Mouse (Mus musculus) heart, adult 9 months (tissue): ENCODE measurements at regions not wholly inside any gene's neighbourhood (a gene's known extent, or its start where the extent isn't known, plus 50 kb on each side); places are given as distances from the start of the nearest gene placed in this dataset.
"Not testable (repeated sequence)": the region's sequence is repeated elsewhere in the genome, so short reads cannot be mapped to it uniquely, and the experiment has no call there.

Source experiments
- DNase-seq, 2 experiments: peaks; one replicate each; pipeline ENCODE4 v3.0.0; 2022; ENCODE audit warnings: low spot score in 2 of 2

DNA sequence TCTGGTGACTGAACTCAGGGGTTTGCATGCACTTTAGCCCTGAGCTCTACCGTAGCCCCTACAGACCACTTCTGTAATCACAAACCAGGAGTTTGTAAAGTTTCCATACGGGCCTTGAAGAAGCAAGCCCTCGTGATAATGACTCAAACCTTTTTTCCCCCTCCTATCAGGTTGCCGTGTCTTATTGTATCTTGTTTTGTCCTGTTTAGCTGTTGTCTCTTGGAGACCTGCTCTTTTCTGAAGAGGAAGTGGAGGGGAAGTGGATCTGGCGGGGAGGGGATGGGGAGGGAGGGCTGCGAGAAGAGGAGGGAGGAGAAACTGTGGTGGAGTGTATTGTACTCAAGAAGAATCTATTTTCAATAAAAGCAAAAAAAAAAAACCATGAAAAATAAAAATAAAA lies 87.0 kb downstream of the Fam43a start:
- no peak for DNase-seq

DNA sequence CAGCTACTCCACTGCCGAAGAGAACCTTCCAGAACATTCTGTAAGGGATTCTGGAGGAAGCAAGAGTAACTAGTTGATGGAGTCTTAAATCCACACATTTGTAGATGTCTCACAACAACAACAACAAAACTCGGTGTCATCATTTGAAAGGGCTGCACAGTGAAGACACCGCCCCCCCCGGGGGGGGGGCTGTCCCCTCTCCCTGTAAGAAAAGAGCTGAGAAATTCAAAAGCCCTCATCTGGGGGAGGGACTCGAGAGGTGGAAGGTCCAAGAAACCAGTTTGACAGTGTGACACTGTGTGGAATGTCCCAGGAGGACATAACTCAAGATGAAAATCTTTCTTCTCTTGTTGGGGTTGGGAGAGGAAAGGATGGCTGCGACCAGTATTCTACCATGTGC lies 87.7 kb downstream of the Fam43a start:
- DNase-seq, result no peak

DNA sequence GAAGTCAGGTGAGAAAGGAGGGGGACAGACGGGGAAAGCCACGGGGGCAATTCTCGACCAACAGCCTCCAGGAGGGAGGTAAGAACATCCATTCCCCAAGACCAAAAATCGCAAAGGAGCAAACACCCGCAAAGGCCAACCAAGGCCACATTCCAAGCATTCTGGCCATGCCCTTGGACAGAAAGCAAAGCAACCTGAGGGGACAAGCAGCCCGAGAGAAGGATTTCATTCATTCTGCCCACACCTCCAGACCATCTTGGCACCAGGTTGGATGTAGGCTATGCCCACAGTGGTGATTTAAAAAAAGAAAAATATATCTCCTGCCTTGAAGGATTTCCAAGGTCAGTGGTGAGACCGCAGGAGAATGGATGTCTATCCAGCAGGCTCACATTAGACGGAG lies 88.2 kb downstream of the Fam43a start:
- DNase-seq, result no peak

DNA sequence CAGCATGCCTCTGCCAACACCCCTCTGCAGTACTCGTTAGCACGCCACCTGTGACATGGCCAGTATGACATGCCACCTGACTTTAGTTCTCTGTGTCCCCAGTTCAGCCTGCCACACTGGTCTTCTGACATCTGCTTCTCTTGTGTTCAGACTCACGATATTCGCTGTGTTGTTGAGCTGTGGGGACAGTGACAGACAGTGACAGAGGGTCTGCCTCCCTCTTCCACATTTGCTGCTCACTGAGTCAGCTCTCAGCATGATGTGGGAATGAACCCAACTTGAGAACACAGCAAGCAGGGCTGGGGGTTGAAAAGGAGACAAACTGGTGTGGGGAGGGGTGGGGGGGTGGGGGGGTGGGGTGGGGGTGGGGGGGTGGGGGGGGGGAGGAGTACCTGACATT lies 91.0 kb downstream of the Fam43a start:
- DNase-seq, result no peak

DNA sequence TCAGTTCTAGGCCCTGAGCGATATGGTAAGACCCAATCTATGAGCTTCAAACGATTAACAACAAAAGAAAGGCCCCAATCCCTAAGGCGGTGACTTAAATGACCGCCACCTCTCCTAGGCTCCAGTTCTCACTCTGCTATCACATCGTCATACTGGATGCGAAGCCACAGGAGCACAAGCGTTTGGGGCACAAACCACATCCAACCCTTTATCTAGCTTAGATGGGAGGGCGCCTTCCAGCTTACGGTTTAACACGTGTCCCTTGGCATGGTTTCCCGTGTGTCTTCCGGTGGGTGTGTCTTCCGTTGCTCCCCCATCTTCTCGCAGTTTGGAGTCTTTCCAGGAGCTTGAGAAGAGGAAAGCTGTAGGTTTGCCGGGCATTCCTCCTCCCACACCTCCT lies 92.4 kb downstream of the Fam43a start:
- peak; percentile 34 to 38 for DNase-seq

DNA sequence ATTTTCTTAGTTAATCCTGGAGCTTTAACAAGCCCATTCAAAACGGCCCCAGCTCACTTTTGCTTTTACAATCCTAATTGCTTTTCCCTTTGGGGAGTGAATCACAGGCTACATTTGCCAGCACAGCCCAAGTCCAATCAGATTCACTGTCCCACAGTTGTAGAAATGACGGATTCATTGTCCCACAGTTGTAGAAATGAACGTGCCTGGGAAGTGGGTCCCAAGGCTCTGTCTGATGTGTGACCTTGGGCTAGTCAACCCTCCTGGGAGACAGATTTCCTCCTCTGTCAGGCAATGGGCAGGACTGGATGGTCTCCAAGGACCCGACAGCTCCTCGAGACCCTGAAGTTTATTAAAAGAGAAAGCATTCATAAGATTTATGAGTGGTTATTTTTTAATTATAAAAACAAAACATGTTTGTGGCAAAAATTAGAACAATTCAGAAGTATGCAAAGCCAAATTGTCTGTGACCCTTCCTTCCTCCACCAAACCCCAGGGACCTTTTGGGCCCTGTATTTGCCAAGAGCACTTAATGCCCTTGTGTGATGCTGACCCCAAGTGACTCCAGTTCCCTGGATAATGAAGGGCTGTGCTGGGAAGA lies 93.1 kb downstream of the Fam43a start:
- DNase-seq, result peak; percentile 73 to 82

DNA sequence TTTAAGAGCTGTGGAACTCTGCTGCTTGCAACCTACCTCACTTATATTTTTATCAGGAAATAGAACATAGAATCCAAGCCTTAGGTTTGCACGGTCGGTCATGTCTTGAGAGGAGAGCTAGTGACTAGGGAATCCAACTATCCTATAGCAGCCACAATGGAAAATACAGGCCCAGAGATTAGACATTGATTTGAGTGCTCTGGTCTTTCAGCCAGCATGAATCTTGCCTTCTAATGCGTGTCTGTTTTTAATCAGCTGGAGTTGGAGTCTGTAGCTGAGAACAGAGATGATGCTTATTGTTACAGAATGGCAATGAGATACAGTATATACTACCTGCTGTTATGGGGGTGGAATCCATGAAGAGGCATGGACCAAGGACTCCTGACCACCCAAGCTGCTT lies 93.7 kb downstream of the Fam43a start:
- no peak for DNase-seq

DNA sequence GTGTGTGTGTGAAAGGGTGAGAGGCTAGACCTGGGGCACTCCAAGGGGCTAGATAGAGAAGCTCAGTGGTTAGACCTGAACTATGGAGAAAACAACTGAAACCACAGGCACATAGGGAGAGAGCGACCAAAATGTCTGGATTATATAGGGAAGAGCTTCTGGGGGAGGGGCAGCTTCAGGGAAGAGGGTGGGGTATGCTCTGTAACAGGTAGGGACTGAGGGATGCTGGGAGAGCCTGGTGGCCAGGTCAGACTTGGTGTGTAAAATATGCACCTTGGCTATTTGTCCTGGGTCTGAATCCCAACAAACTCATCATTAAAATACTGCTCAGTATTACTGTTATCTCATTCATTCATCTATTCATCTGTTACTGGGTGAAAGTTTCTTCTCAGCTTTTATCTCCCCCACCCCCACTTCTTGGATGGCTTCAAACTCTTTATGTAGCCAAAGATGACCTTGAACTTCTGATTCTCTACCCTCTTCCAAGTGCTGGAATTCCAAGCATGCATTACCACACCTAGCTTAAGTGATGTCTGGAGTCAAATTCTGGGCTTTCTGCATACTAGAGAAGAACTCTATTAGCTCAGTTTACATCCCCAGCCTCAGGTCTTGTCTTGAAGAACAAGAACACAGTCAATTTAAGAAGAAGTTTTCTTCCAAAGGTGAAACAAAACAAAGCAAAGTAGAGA lies 94.5 kb downstream of the Fam43a start:
- DNase-seq, result no peak

DNA sequence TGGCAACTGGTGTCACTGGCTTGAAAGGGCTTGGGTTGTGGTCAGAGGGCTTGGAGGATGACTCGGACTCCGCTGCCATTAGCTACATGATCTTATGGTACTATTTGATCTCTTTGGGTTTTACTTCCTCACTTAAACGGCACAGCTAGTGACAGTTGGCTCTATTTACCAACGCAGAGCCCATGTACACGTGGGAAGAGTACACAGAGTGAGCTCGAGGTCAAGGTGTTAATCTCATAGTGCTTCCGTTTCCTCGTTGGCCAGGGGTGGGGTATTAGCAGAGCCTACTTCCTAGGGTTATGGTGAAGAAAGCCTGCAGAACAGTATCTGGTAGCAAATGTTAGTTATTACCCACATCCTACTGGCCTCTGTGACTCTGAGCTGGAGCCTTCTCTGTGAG lies 96.2 kb downstream of the Fam43a start:
- no peak for DNase-seq

DNA sequence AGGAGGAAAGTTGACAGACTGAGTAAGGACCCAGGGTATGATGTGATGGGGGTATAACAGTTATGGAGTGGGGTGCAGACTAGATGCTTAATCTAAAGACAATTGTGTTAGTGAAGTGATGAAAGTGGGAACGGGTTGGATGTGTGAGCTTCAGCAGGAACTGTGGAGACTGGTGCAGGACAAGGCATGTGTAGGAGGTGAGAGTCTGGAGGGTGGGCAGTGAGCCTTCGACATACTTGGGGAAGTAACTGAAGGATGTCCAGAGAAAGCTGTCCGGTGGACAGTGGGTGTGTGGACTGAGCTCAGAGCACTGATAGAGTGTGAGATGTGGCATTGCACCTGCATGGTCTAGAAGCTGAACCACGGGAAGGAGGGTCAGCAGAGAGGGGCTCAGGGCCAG lies 97.7 kb downstream of the Fam43a start:
- DNase-seq, result no peak

DNA sequence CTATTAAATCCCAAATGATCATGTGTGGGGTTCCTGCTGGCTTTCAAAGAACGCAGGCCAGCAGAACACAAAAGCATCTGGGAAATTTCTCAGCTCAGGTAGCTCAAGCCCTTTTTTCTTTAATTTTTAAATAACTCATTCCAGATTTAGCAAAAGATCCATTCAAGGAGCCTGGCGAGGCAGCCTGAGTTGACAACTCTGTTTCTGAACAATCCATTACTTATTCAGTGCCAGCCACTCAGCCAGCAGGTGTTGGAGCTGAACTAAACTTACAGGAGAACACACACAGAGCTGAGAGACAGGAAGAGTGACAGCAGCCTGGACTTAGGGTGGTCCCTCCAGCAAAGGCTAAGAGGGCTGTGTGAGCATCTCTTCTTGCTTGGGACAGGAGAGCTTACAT lies 98.3 kb downstream of the Fam43a start:
- no peak for DNase-seq

DNA sequence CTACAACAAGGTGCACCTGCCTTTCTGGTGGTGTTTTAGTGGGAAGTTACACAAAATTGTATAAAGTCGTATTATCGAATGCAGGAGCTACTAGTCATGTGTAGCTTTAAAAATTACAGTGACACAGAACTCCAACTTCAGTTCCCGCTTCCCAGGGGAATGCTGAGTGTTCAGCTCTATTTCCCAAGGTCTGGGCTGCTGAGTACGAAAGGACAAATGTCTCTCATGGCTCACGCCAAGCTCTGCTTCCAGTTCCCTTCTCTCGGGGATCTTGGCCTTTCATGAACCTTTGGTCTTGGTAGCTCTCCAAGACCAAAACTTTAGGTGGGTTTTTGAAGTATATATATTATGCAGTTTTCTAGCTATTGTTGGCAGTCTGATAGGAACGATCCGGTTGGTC lies 104.3 kb downstream of the Fam43a start:
- peak; percentile 16 to 34 for DNase-seq

DNA sequence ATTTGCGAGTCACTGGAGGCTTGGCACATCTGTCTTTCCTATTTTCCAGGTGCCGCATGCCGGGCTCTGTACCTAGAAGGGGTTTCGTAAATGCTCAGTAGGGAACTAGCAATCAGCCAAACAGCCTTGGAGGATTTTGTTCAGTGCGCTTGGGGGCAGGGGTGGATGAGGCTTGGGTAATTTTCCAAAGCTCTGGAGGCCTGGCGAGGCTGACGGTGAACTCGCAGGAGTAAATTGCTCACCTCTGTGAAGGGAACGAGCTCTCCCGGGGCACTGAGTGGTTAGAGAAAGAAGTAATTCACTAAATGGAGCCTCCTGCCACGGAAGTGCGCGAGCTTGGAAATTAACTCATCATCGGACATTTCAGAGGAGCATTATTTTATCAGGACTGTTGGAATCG lies 110.0 kb downstream of the Fam43a start:
- no peak for DNase-seq

DNA sequence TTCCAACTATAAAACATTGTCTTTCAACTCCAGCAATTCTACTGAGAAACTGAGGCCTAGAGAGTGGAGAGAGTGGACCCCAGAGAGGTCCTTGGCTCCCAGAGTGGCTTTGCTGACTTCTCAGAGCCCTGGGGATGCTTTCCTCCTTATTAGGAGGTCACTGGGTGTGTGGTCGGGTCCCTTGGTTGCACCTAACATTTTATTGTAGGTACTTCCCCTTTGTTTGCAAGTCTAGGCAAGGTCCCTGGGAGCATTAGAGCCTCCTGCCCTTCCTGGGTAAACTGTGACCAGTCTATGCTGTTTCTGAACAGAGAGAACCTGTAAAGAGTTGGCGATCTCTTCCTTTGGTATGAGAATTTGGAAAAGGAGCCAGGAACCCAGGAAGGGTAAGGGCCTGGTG lies 110.5 kb downstream of the Fam43a start:
- no peak for DNase-seq

DNA sequence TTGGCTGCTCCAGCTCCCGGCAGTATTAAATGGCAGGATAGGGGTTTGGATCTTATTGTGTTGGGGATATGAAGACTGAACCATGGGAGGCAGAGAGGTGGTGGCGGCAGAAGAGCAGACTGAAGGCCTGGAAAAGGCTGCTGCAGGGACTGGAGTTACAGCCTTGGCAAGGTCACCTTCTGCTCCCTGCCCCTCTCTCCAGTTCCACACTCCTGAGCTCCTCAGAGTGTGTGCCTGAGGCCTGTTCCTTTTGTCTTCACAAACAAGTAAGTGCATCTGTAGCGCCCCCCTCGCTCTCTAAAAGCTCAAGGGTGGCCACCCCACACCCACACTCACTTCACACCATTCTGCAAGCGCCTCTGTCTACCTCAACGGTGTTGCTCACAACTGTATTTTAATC lies 113.0 kb downstream of the Fam43a start:
- DNase-seq, result no peak

DNA sequence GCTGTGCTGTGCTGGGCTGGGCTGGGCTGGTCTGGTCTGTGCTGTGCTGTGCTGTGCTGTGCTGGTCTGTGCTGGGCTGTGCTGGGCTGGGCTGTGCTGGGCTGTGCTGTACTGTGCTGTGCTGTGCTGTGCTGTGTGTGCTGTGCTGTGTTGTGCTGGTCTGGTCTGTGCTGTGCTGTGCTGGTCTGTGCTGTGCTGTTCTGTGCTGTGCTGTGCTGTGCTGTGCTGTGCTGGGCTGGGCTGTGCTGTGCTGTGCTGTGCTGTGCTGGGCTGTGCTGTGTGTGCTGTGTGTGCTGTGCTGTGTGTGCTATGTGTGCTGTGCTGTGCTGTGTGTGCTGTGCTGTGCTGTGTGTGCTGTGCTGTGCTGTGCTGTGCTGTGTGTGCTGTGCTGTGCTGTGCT lies 118.1 kb downstream of the Fam43a start:
- not testable (repeated sequence) for DNase-seq

DNA sequence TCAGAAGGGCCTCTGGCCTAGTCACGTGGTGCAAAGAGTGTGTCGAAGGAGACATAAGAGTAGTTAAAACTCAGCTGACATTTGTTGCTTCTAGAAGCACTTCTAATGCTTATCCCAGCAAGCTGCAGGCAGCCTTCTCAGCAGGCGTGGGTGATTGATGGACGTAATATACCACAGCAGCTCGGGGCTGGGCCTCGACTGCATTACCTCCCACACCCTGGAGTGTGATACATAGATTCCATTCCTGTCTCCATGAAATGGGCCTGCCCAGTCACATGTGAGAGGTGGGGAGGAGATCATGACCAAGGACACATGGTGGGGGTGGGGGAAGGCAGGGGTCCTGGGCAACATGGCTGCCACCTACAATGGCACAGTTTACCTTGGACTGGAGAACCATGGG lies 121.3 kb downstream of the Fam43a start:
- no peak for DNase-seq

DNA sequence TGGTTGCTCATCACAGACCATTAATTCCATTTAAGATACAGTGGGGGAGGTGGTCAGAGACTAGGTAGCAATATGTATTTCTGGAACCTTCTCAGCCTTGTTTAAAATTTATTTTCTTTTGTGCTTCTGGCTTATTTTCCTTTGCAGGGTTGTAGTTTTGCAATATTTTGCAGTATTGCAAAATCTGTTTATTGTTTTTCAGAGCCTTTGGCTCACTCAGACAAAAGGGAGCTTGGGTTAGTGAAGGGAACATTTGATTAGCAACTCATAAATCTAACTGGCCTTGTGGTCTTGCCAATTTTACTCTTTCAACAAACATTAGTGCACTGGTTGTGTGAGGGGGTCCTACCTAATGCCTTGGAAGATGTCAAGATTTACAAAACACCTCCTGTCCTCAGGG lies 121.7 kb downstream of the Fam43a start:
- no peak for DNase-seq

DNA sequence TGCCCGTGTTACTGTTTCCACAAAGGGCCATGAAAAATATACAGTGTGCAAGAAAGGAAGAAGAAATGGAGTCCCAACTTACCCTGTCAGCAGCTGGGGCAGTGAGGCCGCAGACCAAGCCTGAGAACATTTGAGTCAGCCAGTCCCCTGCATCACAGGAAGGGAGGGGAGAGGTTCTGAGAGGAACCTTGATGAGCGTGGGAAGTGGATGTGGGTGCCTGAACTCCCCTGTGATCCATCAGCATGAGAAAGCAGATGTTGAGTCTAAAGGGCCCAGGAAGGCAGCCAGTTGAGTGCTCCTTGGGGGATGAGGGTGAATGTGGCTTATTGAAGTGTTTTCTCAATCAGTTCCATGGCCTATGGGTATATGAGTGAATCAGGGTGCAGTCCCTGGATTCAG lies 122.8 kb downstream of the Fam43a start:
- peak; percentile 59 to 68 for DNase-seq

DNA sequence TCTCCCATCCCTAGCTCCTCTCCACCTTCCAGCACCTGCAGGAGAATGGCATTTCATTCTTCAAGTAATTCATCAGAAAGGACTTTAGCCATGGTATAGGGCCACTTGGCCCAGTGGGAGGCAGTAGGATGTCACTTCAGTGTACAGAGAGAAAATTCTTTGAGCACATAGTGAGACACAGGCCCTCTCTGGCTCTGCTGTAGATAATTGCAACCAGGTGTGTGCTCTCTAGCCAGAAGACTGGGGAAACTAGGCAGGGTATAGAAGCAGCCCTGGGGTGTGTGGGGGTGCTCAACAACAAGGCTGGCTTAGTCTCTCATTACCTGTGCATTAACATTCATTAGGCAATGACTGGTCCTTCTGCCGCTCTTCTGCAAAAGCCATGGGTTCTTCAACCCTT lies 125.1 kb downstream of the Fam43a start:
- no peak for DNase-seq

DNA sequence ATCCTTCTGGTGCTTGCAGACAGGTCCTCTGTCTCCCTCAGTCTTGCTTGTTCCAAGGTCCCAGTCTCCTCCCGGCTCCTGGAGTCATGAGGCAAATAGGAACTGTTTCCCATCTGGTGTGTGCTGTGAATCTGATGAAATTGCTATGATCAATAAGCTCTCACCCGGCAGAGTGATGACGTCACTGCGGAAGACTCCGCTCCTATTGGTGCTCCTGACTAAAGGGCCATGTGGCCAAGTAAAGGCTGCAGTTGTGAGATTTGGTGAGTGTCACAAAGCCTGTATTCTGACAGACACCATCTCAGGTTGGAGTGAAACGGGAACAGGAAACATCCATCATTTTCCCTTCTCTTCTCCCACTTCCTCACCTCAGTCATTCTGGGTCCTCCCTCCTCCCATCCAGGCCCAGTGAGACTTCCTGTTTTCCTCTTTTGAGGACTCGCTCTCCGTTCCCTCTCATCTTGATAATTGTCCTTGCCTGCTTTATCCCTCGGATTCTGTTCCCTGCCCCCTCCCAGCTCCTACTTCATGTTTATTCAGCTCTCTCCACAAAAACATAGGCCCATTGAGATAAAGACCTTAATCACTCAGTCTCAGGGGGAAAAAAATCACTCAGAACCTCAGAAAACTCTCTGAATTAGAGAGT lies 133.4 kb downstream of the Fam43a start:
- peak in 1 of 2 experiments; percentile 53 for DNase-seq

DNA sequence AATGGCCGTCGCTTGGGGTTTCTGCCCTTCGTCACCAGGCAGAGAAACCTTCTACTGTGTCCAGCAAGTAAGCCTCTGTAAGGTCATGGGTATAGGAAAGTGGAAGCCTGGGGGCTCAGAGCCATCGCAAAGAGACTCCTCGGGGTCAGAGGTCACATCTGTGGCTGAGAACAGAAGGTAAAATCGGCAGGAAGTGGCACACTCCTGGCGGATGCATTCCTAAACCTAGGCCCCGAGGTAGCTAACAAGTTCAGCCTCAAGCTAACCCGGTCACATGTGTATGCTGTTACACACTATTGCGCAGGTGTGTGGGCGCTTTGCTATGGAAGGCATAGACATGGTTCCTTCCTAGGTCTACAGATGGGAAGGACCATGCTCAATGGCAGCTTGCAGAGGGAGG lies 134.0 kb downstream of the Fam43a start:
- DNase-seq, result no peak

DNA sequence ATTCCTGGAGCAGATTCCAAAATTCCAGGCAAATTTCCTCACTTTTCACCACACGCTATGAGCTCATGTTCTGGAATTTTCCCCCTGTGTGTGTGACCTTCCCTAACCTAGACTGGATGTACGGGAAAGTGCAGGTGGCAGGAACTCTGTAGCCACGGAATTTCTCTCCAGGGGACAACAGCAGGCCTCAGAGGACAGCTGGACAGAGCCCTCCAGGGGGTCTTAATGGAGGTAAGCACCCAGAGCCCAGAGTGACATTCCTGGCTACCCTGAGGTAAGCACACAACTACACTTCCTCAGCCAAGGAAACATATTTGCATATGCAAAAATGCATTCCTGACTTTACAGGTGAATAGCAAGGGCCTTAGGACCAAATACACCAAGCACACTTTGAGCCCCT lies 135.8 kb downstream of the Fam43a start:
- no peak for DNase-seq

DNA sequence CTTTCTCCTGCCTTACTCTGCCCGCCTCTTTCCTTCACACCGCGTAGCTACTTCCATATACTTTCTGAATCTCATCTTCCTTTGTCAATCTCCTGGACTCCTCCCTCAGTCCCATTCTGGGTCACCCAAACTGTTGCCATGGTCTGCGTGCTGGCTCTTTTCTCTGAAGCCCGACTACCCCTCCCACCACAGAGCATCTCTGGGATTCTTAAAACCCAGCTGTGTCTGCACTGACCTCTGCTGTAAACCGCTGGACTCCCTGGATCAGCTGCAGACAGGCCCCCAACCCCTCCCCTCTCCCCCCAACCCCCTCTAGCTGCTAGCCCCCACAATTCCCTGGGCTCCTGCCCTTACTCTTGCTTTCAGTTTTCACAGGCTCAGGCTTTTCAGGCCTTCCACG lies 136.4 kb downstream of the Fam43a start:
- DNase-seq, result no peak
